Mouse (Mus musculus) kidney, adult 2 months (tissue): ENCODE data around the gene Col4a2.

Experiments
- CTCF ChIP-seq: fragments of 200-500 bp; conservative IDR thresholded peaks from 2 replicates; pipeline ENCODE4 v1.5.1; 2011; ENCODE audit warnings: low read depth, mild to moderate bottlenecking, control low read depth, low read length, moderate library complexity, mixed read lengths; ENCODE audit not compliant: insufficient read depth, insufficient read length
- POLR2A ChIP-seq: fragments of 200-500 bp; IDR thresholded peaks from one replicate; pipeline ENCODE4 v1.6.1; 2011; ENCODE audit warnings: low read depth, low read length, control low read depth

GRCm38 (mm10) chr8:11497017-11497990 lies 184.7 kb downstream of the Col4a2 start, which contains the start of gene Naxd:
- peak; percentile 27 for TF ChIP-seq POLR2A
- no peak for TF ChIP-seq CTCF
